Mouse (Mus musculus): ENCODE measurements at regions not wholly inside any gene's neighbourhood (a gene's known extent, or its start where the extent isn't known, plus 50 kb on each side); places are given as distances from the start of the nearest gene placed in this dataset.

GRCm38 (mm10) chr16:79718230-79718629 lies 627.3 kb upstream of the Tmprss15 start:
- peak; percentile 77 to 82 for DNase-seq

- DNase-seq = no peak
Measured at GRCm38 (mm10) chr16:79692444-79692843, 601.5 kb upstream of the Tmprss15 start.

GRCm38 (mm10) chr16:79651162-79651741 lies 560.4 kb upstream of the Tmprss15 start:
- no peak for DNase-seq

- DNase-seq = no peak
Measured at GRCm38 (mm10) chr16:79640898-79641297, 550.0 kb upstream of the Tmprss15 start.

GRCm38 (mm10) chr16:79627139-79627538 lies 536.2 kb upstream of the Tmprss15 start:
- no peak for DNase-seq

- DNase-seq = no peak
Measured at GRCm38 (mm10) chr16:79611002-79611401, 520.1 kb upstream of the Tmprss15 start.

- no peak for DNase-seq
Measured at GRCm38 (mm10) chr16:79590891-79591290, 500.0 kb upstream of the Tmprss15 start.

GRCm38 (mm10) chr16:79585745-79586144 lies 494.8 kb upstream of the Tmprss15 start:
- DNase-seq = no peak

- DNase-seq = no peak
Measured at GRCm38 (mm10) chr16:79570867-79571266, 480.0 kb upstream of the Tmprss15 start.

- peak in 1 of 2 experiments; percentile 1 for DNase-seq
Measured at GRCm38 (mm10) chr16:79534370-79534769, 443.5 kb upstream of the Tmprss15 start.

GRCm38 (mm10) chr16:79492493-79492892 lies 401.6 kb upstream of the Tmprss15 start:
- no peak for DNase-seq

GRCm38 (mm10) chr16:79450871-79451270 lies 360.0 kb upstream of the Tmprss15 start:
- DNase-seq = peak; percentile 12 to 37

GRCm38 (mm10) chr16:79449732-79450131 lies 358.8 kb upstream of the Tmprss15 start:
- DNase-seq = peak; percentile 70 to 76

- no peak for DNase-seq
Measured at GRCm38 (mm10) chr16:79407385-79407784, 316.5 kb upstream of the Tmprss15 start.

- DNase-seq = no peak
Measured at GRCm38 (mm10) chr16:79406216-79406615, 315.3 kb upstream of the Tmprss15 start.

- DNase-seq = no peak
Measured at GRCm38 (mm10) chr16:79404064-79404463, 313.2 kb upstream of the Tmprss15 start.

- DNase-seq = no peak
Measured at GRCm38 (mm10) chr16:79400100-79400499, 309.2 kb upstream of the Tmprss15 start.

GRCm38 (mm10) chr16:79398476-79398875 lies 307.6 kb upstream of the Tmprss15 start:
- no peak for DNase-seq

GRCm38 (mm10) chr16:79394425-79394824 lies 303.5 kb upstream of the Tmprss15 start:
- DNase-seq = no peak

GRCm38 (mm10) chr16:79386421-79386820 lies 295.5 kb upstream of the Tmprss15 start:
- DNase-seq = no peak

GRCm38 (mm10) chr16:79350127-79350526 lies 259.2 kb upstream of the Tmprss15 start:
- DNase-seq = no peak

GRCm38 (mm10) chr16:79342453-79342852 lies 251.6 kb upstream of the Tmprss15 start:
- DNase-seq = no peak

- DNase-seq = peak; percentile 44 to 62
Measured at GRCm38 (mm10) chr16:79336416-79336815, 245.5 kb upstream of the Tmprss15 start.

GRCm38 (mm10) chr16:79336016-79336415 lies 245.1 kb upstream of the Tmprss15 start:
- DNase-seq = no peak

- no peak for DNase-seq
Measured at GRCm38 (mm10) chr16:79313301-79313700, 222.4 kb upstream of the Tmprss15 start.

Data from cerebellum, postnatal 36 days (tissue).